Mouse (Mus musculus): ENCODE measurements at regions not wholly inside any gene's neighbourhood (a gene's known extent, or its start where the extent isn't known, plus 50 kb on each side); places are given as distances from the start of the nearest gene placed in this dataset.
A peak's percentile ranks its signal among the peaks of the same experiment; 100 is the strongest.

DNA sequence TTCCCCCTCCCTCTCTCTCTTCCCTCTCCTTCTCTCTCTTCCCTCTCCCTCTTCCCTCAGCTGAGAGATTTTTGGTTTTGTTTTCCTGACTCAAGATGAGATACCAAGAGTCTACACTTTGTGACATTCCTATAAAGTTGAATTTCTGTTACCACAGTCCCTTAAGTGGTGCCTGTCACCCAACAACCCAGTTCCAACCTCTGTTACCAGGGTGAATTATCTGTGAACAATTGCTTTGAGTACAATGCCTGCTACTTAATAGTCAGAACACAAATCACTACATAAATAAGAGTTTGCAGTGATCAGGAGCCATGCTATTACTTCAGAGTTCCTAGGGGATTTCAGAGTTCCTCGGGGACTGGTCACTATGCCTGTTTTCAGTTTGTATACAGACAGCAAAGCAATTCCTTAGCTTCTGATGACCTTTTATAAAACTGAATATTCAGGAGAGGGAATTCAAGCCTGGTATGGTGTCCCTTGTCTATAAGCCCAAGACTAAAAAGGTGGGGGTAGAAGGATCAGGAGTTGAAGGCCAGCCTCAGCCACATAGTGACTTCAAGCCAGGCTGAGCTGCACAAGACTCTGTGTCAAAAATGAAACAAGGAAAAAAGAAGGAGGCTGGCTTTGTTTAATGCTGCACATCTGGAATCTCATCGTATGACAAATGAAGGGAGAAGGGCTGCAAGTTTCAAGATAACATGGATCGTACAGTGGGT lies 99.2 kb upstream of the F13a1 start:
- DNase-seq (ENCODE audit: low spot score) = no peak

DNA sequence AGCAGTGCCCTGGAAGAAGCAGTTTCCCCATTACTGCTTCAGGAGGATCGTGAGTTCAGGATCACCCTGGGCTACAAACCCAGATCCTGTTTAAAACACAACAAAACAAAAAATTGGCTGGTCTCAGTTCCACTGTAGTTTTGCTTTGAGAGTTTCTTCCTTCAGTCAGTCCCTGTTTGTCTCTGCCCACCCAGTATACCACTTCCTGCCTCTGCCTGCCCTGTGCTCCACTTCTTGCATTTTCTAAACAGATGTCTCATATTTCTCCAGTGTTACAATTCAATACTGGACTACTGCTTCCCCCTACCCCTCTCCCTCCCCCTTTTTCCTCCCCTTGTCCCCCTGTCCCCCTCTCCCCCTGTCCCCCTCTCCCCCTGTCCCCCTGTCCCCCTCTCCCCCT lies 98.6 kb upstream of the F13a1 start:
- no peak for DNase-seq (ENCODE audit: low spot score)

DNA sequence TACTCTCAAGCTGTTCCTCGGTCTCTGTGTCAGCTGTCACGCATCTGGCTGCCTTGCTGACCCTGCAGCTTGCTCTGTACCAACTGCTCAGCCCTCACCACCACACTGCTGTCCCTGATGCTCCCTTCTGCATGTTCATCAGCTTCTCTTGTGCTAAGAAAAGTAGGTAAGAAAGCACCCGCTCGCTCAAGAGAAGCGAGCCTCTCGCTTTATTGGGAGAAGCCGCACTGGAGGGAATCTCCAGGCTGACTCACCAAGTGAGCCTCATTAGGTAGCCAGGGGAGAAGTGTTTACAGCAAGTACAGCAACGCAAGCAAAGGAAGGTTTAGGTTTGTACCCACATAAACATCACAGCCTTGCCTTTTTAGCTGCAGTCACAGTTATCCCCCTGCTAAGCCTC lies 97.7 kb upstream of the F13a1 start:
- DNase-seq (ENCODE audit: low spot score) = no peak

DNA sequence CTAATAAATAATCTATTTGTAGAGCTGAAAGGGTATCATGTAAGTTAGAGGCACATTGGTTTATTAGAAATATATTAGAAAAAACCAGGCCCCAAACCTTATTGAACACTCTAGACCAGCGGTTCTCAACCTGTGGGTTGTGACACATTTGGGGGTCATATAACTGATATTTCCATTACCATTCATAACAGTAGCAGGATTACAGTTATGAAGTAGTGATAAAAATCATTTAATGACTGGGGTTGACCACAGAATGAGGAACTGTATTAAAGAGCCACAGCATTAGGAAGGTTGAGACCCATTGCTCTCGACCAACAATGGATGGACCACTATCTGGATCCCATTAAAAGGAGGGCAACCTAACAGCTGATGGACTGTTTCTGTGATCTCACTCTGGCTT lies 92.8 kb upstream of the F13a1 start:
- DNase-seq (ENCODE audit: low spot score) = no peak

DNA sequence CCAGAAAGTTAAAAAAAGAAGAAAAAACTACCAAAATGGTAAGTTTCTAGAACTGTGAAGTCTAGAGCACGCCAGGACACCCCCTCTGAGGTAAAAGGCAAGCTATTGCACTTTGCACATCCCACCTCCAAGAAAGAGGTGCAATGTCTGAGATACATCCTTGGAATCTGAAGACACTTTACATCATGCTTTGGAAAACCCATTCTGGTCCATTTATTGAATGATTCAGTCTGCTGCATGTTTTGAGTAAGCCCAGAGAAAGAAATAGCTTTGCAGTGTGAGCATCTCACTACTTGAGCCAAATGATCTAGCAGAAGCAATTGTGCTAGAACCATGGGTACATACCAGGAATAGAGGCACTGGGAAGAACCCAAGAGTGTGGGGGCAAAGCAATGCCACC lies 85.1 kb upstream of the F13a1 start:
- no peak for DNase-seq (ENCODE audit: low spot score)

DNA sequence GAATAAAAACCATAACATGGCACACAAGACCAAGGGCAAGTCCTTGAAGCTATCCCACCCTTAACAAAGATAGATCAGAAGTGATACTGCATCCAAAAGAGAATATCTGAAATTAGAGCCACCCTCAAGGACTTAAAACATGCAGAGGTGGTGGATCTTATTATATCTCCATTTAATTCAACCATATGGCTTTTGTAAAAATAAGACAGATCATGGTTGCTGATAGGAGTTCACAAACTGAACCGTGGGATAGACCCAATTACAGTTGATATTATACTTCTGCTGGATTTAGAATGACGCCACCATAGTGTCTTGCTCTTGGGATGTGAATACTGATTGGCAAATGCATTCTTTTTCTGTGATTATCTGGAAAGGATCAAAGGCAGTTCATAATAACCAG lies 84.5 kb upstream of the F13a1 start:
- DNase-seq (ENCODE audit: low spot score) = no peak

DNA sequence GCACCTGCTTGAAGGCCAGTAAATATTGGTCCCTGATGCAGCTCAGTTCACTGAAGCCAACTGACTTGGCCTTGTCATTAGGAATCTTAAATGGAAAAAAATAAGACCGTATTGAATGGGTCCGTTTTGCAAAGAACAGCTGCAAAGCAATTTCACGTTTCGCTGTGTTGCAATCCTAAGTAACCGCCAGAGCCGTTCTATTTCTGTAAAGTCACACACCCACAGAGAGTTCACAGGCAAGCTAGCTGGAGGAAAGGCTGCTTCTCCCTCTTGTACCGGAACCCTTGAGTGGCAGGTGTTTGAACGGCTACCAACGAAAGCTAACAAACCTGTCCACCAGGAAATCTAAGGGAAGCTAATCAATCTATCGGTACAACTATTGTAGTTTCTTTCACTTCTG lies 80.6 kb upstream of the F13a1 start:
- peak; percentile 31 for DNase-seq (ENCODE audit: low spot score)

DNA sequence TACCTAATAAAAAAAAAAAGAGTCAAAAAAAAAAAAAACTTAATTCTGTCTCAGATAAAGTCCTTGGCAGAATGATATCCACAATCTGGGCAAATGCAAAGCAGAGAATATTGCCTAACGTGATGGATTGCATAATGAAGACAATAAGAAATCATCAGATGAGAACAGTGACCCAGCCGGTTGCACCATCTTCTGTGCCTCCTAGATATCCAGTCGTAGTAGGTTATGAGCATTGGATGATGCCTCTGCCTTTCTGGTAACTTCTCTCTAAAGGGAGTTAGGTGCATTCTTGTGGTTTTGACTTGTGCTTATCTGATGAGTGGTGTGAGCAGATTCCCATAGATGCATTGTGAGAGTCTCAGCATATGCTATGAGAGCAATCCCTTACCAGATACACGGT lies 71.6 kb upstream of the F13a1 start:
- no peak for DNase-seq (ENCODE audit: low spot score)

DNA sequence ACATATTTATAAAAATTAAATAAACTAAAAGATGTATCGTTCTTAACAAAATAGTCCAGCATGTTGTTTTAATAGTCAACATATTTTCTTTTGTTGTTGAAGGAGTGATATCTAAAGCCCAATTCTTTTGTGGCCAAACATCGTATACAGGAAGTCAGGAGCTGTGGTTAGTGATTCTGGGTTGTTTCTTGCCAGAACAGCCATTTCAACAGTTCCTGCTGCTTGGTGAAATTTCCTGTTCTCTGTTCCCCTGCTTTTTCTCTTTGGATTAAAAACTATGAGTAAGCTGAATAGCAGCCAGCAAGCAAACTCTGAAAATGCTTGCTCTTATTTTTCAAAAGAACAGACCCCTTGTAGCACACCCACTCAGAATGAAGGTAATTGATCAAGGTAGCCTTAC lies 70.2 kb upstream of the F13a1 start:
- DNase-seq (ENCODE audit: low spot score) = no peak

DNA sequence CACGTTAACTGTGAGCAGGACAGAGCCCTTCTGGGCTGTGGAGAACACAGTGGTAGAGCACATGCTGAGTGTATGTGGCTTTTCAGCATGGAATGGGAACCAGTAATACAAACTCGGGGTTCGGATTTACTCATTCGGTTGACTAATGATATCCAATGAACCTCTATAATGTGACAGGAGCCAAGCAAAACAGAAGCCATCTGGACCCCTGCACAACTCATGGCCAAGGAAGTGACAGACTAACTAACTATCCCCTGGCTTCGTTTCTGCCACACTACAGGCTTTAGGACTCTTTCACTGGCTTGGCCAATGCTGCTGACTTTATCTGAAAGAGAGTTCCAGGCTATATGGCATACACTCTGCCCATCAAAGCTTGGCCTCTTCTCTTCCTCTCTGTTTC lies 64.3 kb upstream of the F13a1 start:
- no peak for DNase-seq (ENCODE audit: low spot score)

DNA sequence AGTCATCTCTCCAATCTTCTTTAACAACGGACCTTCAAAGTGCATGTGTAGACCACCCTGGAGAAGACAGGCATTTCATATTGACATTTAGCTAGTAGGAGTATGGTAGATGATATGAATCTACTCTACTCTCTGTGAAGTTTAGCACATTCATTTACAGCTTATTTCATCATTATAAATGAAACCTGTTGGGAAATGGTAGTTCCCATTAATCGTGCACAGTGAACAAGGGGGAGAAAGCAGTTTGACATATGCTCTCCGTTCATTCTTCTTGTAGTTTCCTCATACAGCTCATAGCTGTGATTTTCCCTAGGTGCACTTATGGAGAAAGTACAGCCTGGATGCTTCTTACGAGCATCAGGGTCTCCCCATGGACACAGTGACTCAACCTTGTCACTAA lies 61.7 kb upstream of the F13a1 start:
- no peak for DNase-seq (ENCODE audit: low spot score)

DNA sequence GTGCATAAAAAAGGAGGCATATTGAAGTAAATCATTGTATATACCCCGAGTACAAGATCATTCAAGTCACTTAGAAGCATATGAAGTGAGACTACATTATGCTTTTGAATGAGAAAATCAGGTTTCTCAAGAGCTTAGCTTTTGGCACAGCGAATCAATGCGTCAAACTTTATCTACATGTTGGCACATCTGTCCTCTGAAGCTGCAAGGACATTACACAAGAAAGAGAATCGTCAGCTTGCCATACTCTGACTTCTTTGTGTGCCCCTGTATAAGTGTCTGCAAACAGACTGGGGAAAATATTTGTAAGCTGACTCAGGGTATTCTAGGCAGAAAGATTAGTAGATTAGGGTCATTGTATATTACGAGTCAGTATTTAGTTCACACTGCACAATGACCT lies 57.7 kb upstream of the F13a1 start:
- no peak for DNase-seq (ENCODE audit: low spot score)

DNA sequence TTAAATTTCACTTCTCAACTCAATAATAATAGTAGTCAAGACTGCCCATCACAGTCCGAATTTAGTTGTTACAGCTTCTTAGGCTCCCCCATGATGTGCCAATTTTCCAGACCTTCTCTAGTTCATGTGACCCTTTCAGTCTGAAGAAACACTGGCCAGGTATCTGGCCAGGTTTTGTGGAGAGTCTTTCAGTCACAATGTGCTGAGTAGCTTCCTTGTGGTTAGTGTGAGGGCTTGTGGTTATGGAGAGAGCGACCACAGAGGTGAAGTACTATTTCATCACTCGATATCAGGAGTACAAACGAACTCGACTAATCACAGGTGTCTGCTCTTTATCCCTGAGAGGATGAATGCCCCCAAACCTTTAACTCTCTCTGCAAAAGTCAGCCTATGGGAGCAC lies 56.0 kb upstream of the F13a1 start:
- DNase-seq (ENCODE audit: low spot score) = no peak

DNA sequence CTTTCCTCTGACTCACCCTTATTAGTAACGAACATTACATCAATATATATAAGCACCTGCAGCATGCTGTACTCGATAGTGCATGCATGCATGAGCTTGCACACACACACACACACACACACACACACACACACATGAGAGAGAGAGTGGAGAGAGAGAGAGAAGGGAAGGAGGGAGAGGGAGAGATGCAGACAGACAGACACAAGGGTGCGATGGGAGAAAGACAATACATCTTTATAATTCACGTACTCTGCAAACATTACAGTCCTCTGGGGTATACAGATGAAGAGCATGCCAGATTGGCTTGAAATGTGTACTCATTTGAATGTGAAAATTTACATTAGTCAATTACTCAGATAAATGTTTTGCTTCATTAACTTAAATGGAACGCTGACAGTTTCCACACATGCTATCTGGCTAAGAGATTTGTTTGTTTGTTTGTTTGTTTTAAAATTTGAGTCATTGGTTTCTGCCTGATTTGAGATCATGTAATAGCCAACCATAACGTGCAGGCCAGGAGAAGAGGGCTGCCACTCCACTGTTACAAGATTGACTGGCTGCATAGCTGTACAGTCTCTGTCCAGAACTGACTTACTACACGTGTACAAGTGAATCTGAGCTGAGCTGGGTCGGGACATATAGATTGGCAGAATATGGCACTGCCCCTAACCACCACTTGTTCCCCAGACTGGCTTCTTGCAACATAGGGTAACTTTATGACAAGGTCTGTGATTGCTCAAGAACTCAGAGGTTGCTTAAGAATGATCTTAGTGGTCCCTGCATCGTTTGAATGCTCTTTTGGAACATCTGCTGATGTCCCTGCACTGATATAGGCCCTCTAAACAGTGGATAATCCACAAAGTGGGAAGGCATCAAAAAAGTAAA lies 54.6 kb upstream of the F13a1 start:
- DNase-seq (ENCODE audit: low spot score) = no peak

DNA sequence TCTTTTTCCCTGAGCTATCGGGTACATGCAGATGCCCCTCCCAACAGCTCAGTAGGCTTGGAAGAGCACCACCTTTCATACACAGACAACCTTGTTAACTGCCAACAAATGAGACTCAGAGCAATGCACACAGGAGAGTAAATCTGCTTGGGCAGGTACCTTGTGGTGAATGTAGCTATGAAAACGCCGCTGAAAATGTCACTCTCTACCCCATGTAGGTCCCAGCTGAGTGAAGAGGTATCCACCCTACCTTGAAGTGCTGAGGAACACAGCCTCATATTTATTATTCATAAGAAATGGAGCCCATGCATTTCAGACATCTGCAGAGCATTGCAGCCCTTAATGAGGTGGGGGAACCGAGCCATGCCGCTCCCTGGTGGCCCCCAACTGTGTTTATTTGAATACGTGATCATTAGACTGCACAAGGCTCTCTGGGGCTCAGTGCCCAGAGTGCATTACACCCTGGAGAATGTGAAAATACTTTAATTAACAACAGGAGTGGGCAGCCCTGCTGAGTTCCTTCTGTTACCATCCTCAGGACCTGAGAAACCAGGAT lies 53.8 kb upstream of the F13a1 start:
- no peak for DNase-seq (ENCODE audit: low spot score)

DNA sequence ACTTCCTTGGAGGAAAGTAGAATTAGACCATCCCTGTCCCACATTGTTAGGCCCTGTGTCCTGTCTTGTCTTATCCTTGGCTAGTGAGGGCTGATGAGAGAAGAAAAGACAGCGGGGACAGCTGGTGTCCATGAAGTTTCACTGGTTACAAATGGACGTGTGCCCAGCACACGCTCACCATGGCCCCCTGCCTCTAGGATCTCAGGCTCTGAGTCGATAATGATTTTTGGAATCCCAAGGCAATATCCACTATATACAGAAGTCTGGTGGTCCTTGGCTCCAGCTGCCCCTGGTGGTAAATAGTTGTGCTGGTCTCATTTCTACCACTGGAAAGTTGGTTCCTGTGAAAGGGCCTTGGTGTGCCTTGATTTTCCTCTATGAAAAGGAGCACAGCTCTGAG lies 51.7 kb upstream of the F13a1 start:
- DNase-seq (ENCODE audit: low spot score) = no peak
